Mouse (Mus musculus) C2C12 (cell line): ENCODE measurements at regions not wholly inside any gene's neighbourhood (a gene's known extent, or its start where the extent isn't known, plus 50 kb on each side); places are given as distances from the start of the nearest gene placed in this dataset.

ENCODE experiments used
- H3K27me3 ChIP-seq: one replicate; pipeline ENCODE4 v1.6.1; 2011; ENCODE audit not compliant: control insufficient read depth, insufficient read depth, insufficient read length
- H3K36me3 ChIP-seq: one replicate; pipeline ENCODE4 v1.6.1; 2011; ENCODE audit not compliant: control insufficient read depth, insufficient read depth
- H3K4me3 ChIP-seq: one replicate; pipeline ENCODE4 v1.5.1; 2011; ENCODE audit warnings: mild to moderate bottlenecking, control low read depth; ENCODE audit not compliant: poor library complexity, insufficient read depth, severe bottlenecking
- H3K79me2 ChIP-seq: one replicate; pipeline ENCODE4 v1.6.1; 2011; ENCODE audit not compliant: control insufficient read depth, insufficient read depth
- H3K79me3 ChIP-seq: one replicate; pipeline ENCODE4 v1.6.1; 2011; ENCODE audit warnings: low read depth, control low read depth
- H3ac ChIP-seq: one replicate; pipeline ENCODE3; 2011; ENCODE audit warnings: low read depth; ENCODE audit not compliant: control insufficient read depth, insufficient read length
- CEBPB ChIP-seq: IDR thresholded peaks from one replicate; pipeline ENCODE4 v1.6.1; 2011; ENCODE audit warnings: low read depth, mild to moderate bottlenecking, control low read depth, moderate library complexity
- CTCF ChIP-seq: IDR thresholded peaks from one replicate; pipeline ENCODE4 v1.5.1; 2011; ENCODE audit not compliant: control insufficient read depth, insufficient read depth, insufficient read length
- FOSL1 ChIP-seq: IDR thresholded peaks from one replicate; pipeline ENCODE4 v1.8.0; 2011; ENCODE audit warnings: mild to moderate bottlenecking, low read length; ENCODE audit not compliant: poor library complexity, insufficient read depth, severe bottlenecking
- MAX ChIP-seq: IDR thresholded peaks from one replicate; pipeline ENCODE4 v1.6.1; 2011; ENCODE audit warnings: mild to moderate bottlenecking, control low read depth
- MYOD1 ChIP-seq: IDR thresholded peaks from one replicate; pipeline ENCODE4 v1.6.1; 2011; ENCODE audit warnings: low read depth; ENCODE audit not compliant: control insufficient read depth, insufficient read length
- MYOG ChIP-seq: IDR thresholded peaks from one replicate; pipeline ENCODE4 v1.6.1; 2011; ENCODE audit not compliant: control insufficient read depth, insufficient read length; ENCODE audit errors: extremely low read depth
- USF1 ChIP-seq: IDR thresholded peaks from one replicate; pipeline ENCODE4 v1.6.1; 2011; ENCODE audit warnings: low read depth, mild to moderate bottlenecking, control low read depth, moderate library complexity

DNA sequence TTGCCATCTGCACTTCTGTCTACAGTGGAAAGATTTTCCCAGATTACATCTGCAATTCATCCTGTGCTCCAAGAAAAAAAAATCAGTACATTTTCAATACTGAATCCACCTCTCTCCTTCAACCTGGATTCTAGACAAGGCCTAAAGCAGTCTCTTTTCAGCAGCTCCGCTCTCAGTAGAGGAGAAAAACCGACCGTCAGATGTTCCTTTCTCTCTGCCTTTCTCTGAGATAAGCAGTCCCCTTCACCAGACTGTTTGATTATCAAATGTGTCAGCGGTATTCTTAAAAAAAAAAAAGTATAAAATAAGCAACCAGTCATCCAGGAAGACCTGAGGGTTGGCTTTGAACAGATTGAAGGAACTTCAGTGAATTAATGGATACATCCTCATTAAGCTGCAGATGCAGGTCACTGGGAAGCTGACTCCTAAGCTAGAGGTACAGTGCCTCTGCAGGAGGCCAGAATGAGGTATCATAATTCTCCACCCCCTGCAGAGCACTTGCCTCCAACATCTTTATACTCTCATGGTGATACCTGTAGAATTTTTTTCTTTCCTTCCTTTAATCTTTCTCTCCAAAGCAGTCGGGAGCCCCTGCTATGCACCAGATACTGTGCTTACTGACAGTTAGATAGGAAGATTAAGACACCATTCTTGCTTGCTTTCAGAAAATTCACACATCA is 98.7 kb upstream of the Wls start:
- Histone ChIP-seq H3K27me3 (no peaks in the 10 kb centered on the region), H3K36me3 (no peaks in the 10 kb centered on the region), H3K79me3 (no peaks in the 10 kb centered on the region), H3K79me2 (no peaks in the 10 kb centered on the region), H3ac (no peak overlapping the region), H3K4me3 (no peak overlapping the region)
- TF ChIP-seq FOSL1: no peak
- no peak for TF ChIP-seq CTCF
- no peak for TF ChIP-seq MAX
- no peak for TF ChIP-seq CEBPB
- TF ChIP-seq MYOD1: no peak
- TF ChIP-seq MYOG: no peak
- TF ChIP-seq USF1: no peak

- H3K4me3 ChIP-seq: no peak overlapping the region
- H3ac ChIP-seq: no peak overlapping the region
- no peaks in the 10 kb centered on the region for H3K79me2 ChIP-seq
- no peaks in the 10 kb centered on the region for H3K27me3 ChIP-seq
- no peaks in the 10 kb centered on the region for H3K79me3 ChIP-seq
- no peaks in the 10 kb centered on the region for H3K36me3 ChIP-seq
- TF ChIP-seq CEBPB (no peak), USF1 (no peak), CTCF (no peak), MYOD1 (no peak)
These were observed 97.7 kb upstream of the Wls start for GRCm38 (mm10) chr3:159741816-159742215.

DNA sequence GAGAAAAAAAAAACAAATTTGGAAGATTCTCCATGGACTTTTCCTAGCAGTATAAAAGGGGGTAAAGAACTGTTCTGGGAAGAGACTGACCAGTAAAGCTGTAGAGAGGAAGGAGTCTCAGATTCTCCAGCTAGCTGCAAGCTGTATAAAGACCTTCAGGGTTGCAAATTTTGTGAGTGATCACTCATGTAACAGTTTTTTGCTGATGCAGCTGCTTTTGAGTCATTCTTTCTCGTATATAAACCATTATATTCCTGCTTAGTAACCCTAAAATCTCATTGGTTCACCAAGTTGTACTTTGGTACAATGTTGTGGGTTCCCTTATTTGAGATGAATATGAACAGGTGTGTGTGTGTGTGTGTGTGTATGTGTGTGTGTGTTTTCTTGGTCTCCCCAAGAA is 79.7 kb upstream of the Wls start:
- Histone ChIP-seq H3K79me2 (no peaks in the 10 kb centered on the region), H3ac (no peak overlapping the region), H3K36me3 (no peaks in the 10 kb centered on the region), H3K79me3 (no peaks in the 10 kb centered on the region), H3K4me3 (no peak overlapping the region), H3K27me3 (no peaks in the 10 kb centered on the region)
- TF ChIP-seq CEBPB (no peak), USF1 (no peak), MAX (no peak), FOSL1 (no peak), MYOD1 (no peak), CTCF (no peak), MYOG (no peak)

DNA sequence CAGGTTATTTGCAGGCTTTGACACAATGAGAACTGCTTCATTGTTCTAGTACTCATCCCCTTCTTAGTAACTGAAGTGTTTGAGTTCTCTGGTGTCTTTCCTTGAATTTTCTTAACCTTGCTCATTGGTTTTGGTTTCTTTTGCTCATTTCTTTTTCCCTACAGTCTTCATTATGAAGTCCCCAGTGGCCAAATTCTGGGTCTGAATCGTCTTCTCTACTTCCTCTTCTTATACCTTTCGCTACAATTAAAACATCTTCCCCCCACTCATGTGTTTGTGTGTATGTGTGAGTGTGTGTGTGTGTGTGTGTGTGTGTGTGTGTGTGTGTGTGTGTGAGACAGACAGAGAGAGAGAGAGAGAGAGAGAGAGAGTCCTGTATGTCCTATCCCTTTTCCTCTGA is 79.2 kb upstream of the Wls start:
- Histone ChIP-seq H3K27me3 (no peaks in the 10 kb centered on the region), H3K36me3 (no peaks in the 10 kb centered on the region), H3ac (no peak overlapping the region), H3K4me3 (no peak overlapping the region), H3K79me3 (no peaks in the 10 kb centered on the region), H3K79me2 (no peaks in the 10 kb centered on the region)
- TF ChIP-seq CTCF (no peak), MAX (no peak), CEBPB (no peak), USF1 (no peak), MYOD1 (no peak), FOSL1 (no peak), MYOG (no peak)

- no peak overlapping the region for H3ac ChIP-seq
- no peaks in the 10 kb centered on the region for H3K79me3 ChIP-seq
- H3K36me3 ChIP-seq: no peaks in the 10 kb centered on the region
- no peaks in the 10 kb centered on the region for H3K79me2 ChIP-seq
- no peaks in the 10 kb centered on the region for H3K27me3 ChIP-seq
- TF ChIP-seq MYOD1 (no peak), FOSL1 (no peak), MYOG (no peak), CEBPB (no peak), CTCF (no peak), USF1 (no peak), MAX (no peak)
- no peak overlapping the region for H3K4me3 ChIP-seq
These were observed 78.5 kb upstream of the Wls start for GRCm38 (mm10) chr3:159760949-159761348.
